Mouse (Mus musculus) embryonic fibroblast, embryonic 13.5 days (primary cell): ENCODE results near the gene Sbno1.

ENCODE experiments used
- CTCF ChIP-seq: IDR thresholded peaks from 2 replicates; pipeline ENCODE4 v1.5.1; 2011; ENCODE audit warnings: mild to moderate bottlenecking, control low read depth, low read length, moderate library complexity, borderline replicate concordance; ENCODE audit not compliant: insufficient read depth
- POLR2A ChIP-seq: IDR thresholded peaks from 2 replicates; pipeline ENCODE4 v1.6.1; 2011; ENCODE audit warnings: low read depth, mild to moderate bottlenecking, control low read depth, low read length, moderate library complexity

DNA sequence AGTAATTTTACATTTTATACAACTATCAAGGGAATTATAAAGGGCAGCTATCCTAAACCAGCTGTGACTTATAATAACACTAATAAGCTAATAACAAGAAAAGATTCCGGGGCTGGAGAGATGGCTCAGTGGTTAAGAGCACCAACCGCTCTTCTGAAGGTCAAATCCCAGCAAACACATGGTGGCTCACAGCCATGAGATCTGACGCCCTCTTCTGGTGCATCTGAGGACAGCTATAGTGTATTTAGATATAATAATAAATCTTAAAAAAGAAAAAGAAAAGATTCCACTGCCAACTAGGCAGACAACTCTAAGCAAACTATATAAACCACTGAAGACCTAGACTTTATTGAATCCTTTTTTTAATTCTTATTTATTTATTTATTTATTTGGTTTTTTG, 15.0 kb downstream of the Sbno1 start:
- no peak for TF ChIP-seq POLR2A
- TF ChIP-seq CTCF, result no peak
